30 mouse cellular contexts compared by ENCODE assay signal in the genomic region with DNA sequence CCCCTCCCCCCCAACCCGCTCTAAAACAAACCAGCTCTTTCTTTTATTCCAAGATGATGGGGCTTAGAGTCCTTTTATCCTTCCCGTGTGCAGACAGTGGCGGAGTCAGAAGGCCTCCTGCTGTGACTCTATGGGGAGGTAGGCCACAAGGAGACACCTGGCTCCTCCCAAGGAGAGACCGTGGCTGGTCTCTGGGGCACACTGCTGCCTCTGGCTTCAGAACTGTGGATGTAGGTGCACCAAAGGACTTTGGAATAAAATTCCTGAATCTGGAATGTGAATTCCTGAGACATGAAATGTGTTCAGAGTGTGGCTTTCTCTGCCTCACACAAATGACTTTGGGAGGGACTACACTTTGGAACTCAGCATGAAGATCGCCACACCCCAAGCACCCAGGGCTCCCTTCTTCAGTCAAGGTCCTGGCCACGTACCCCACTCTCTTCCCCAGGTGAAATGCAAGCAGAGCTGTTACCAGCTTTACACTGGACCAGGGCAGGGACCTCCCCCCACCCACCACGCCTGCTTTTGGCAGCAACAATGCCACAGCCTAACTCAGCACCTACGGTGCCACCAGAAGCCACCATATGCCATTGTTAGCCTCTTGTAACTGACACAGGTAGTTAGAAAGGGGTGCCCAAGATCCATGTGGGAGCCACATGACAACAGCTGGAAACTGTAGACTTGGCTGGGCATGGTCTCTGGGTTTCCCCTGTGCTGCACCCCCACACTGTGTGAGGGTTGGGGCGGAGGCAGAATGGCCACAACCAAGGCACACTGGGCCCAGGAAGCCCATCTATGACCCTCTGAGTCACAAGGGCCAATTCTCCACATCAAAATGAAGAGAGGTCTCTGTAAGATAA. TPM values are rescaled to one million over a fixed set of nuclear protein-coding genes. Genes with fewer than 3 reads are reported as not detected.
DNase-seq lines count a peak whose midpoint lies in the region; ATAC-seq and TF ChIP-seq lines count a peak whose summit lies in the region.
"Had no signal": no experiment of that assay in that cellular context is flagged by ENCODE, and none has a peak within 500 bp of the region (broad histone marks: within the 10 kb centered on the region; RNA-seq: fewer than 3 reads in every experiment).

No protein-coding gene starts in this region.

- no peak overlapping the region; the same call in 1 of the 2 replicates for H3K9ac ChIP-seq in heart, postnatal 0 days (replicated peaks; ENCODE audit: low read depth, low read length)
- no peak overlapping the region for H3K9ac ChIP-seq in lung, postnatal 0 days (replicated peaks; ENCODE audit: low read depth)
- H3K9ac ChIP-seq in midbrain, embryonic 14.5 days (replicated peaks; ENCODE audit: low read length), result no peak overlapping the region
- H3K9ac ChIP-seq: forebrain, embryonic 13.5 days; hindbrain, embryonic 13.5 days; liver, postnatal 0 days had no signal

- no peak for ATAC-seq in heart, postnatal 0 days (ENCODE audit: insufficient read depth, low read depth)
- ATAC-seq in lung, postnatal 0 days, result 0 out of 2 replicates have a peak, but pooled peaks have one; percentile 12
- 0 out of 2 replicates have a peak, but pooled peaks have one; percentile 27 for ATAC-seq in erythroblast, adult 5-6 weeks (replicated peaks; ENCODE audit: low FRiP score, poor library complexity, severe bottlenecking)
- ATAC-seq in midbrain, embryonic 14.5 days (ENCODE audit: low FRiP score, low TSS enrichment), result no peak
- ATAC-seq: CD4-positive, CD25-positive, alpha-beta regulatory T cell, adult 4 months; forebrain, embryonic 13.5 days; liver, postnatal 0 days had no signal

- no peak overlapping the region for H3K4me3 ChIP-seq in cerebellum, adult 2 months (replicated peaks; ENCODE audit: insufficient read depth, low read depth, low read length)
- H3K4me3 ChIP-seq in heart, postnatal 0 days (ENCODE audit: low read depth, low read length), result no peak overlapping the region
- H3K4me3 ChIP-seq in heart, embryonic 10.5 days, result no peak overlapping the region
- no peak overlapping the region for H3K4me3 ChIP-seq in lung, postnatal 0 days (ENCODE audit: low read depth, low read length)
- no peak overlapping the region for H3K4me3 ChIP-seq in midbrain, embryonic 14.5 days (replicated peaks; ENCODE audit: low read depth, low read length)
- H3K4me3 ChIP-seq: forebrain, embryonic 13.5 days; hindbrain, embryonic 13.5 days; left cerebral cortex, adult 2 months; megakaryocyte, embryonic 14.5 days had no signal

- DNase-seq in cerebellum, adult 2 months, result peak; percentile 33 to 42
- DNase-seq in cerebellum, adult 8-10 months, result no peak
- no peak for DNase-seq in heart, postnatal 0 days (ENCODE audit: low spot score)
- no peak for DNase-seq in heart, embryonic 10.5 days (ENCODE audit: low spot score)
- DNase-seq in lung, postnatal 0 days (ENCODE audit: low spot score), result no peak
- DNase-seq in lung, postnatal 14 days, result no peak
- DNase-seq in midbrain, embryonic 14.5 days, result no peak
- DNase-seq: adrenal gland, postnatal 10 days; gastrocnemius, postnatal 14 days; heart, postnatal 14 days; kidney, postnatal 10 days; layer of hippocampus, adult 9-11 months; left cerebral cortex, postnatal 4 days; liver, postnatal 0 days; right cerebral cortex, postnatal 4 days; thymus, adult 2 months had no signal

- H3K36me3 ChIP-seq in heart, postnatal 0 days (replicated peaks; ENCODE audit: control insufficient read depth, insufficient read depth, low read length), result peaks cover 22% of the 10 kb centered on the region
- peaks cover 21% of the 10 kb centered on the region for H3K36me3 ChIP-seq in heart, embryonic 10.5 days
- peaks cover 15% of the 10 kb centered on the region; the same call in 1 of the 2 replicates for H3K36me3 ChIP-seq in lung, postnatal 0 days (ENCODE audit: insufficient read depth, low read length)
- peaks cover 26% of the 10 kb centered on the region for H3K36me3 ChIP-seq in midbrain, embryonic 14.5 days (ENCODE audit: control insufficient read depth, insufficient read depth, low read length)

- peaks cover 46% of the 10 kb centered on the region for H3K4me1 ChIP-seq in cerebellum, adult 2 months (ENCODE audit: control insufficient read depth, insufficient read depth, low read length)
- peaks cover 23% of the 10 kb centered on the region for H3K4me1 ChIP-seq in heart, postnatal 0 days (ENCODE audit: control insufficient read depth, insufficient read depth)
- H3K4me1 ChIP-seq in heart, embryonic 10.5 days, result peaks cover 30% of the 10 kb centered on the region
- H3K4me1 ChIP-seq in lung, postnatal 0 days (ENCODE audit: insufficient read depth, low read depth, low read length), result peaks cover 9% of the 10 kb centered on the region
- H3K4me1 ChIP-seq in midbrain, embryonic 14.5 days (ENCODE audit: control insufficient read depth, insufficient read depth, low read length), result peaks cover 7% of the 10 kb centered on the region; the same call in 1 of the 2 replicates

- no peaks in the 10 kb centered on the region for H3K27me3 ChIP-seq in cerebellum, adult 2 months (ENCODE audit: control insufficient read depth, insufficient read depth, low read length)
- H3K27me3 ChIP-seq in heart, postnatal 0 days (ENCODE audit: control insufficient read depth, insufficient read depth, low read length), result no peaks in the 10 kb centered on the region
- no peaks in the 10 kb centered on the region for H3K27me3 ChIP-seq in heart, embryonic 10.5 days (ENCODE audit: insufficient read depth, poor library complexity, severe bottlenecking)
- H3K27me3 ChIP-seq in lung, postnatal 0 days (replicated peaks; ENCODE audit: insufficient read depth, low read length), result no peaks in the 10 kb centered on the region
- no peaks in the 10 kb centered on the region for H3K27me3 ChIP-seq in midbrain, embryonic 14.5 days (ENCODE audit: control insufficient read depth, insufficient read depth, low read length)
- H3K27me3 ChIP-seq: forebrain, embryonic 13.5 days; hindbrain, embryonic 13.5 days; megakaryocyte, embryonic 14.5 days had no signal

- no peak overlapping the region for H3K4me2 ChIP-seq in heart, postnatal 0 days (ENCODE audit: low read depth, low read length)
- H3K4me2 ChIP-seq in lung, postnatal 0 days (replicated peaks; ENCODE audit: low read depth, low read length), result no peak overlapping the region
- H3K4me2 ChIP-seq in midbrain, embryonic 14.5 days (ENCODE audit: low read length), result no peak overlapping the region
- H3K4me2 ChIP-seq: forebrain, embryonic 13.5 days; heart, embryonic 11.5 days; hindbrain, embryonic 13.5 days had no signal

- no peak for TF ChIP-seq POLR2A in cerebellum, adult 2 months (IDR thresholded peaks at IDR 0.05; ENCODE audit: borderline replicate concordance, insufficient read depth, low read length)

- peak overlapping the region; percentile 67 for H3K27ac ChIP-seq in cerebellum, adult 2 months (ENCODE audit: insufficient read depth, low read length)
- peak overlapping the region; percentile 25; the same call in 1 of the 2 replicates for H3K27ac ChIP-seq in heart, postnatal 0 days (ENCODE audit: low read depth)
- H3K27ac ChIP-seq in heart, embryonic 10.5 days, result no peak overlapping the region
- peak overlapping the region; percentile 62 for H3K27ac ChIP-seq in lung, postnatal 0 days (ENCODE audit: low read length)
- no peak overlapping the region for H3K27ac ChIP-seq in midbrain, embryonic 14.5 days (replicated peaks; ENCODE audit: low read depth, low read length)
- H3K27ac ChIP-seq: forebrain, embryonic 13.5 days; hindbrain, embryonic 13.5 days; left cerebral cortex, adult 2 months had no signal

- WGBS in cerebellum, adult 2 months, result 44% methylated on average over 9 of the region's 9 CpGs
- 83% methylated on average over 9 of the region's 9 CpGs for WGBS in heart, postnatal 0 days
- 81% methylated on average over 9 of the region's 9 CpGs for WGBS in heart, embryonic 10.5 days
- 75% methylated on average over 9 of the region's 9 CpGs for WGBS in lung, postnatal 0 days
- WGBS in midbrain, embryonic 14.5 days, result 64% methylated on average over 9 of the region's 9 CpGs

- TF ChIP-seq CTCF in cerebellum, adult 2 months (IDR thresholded peaks at IDR 0.05; ENCODE audit: borderline replicate concordance, insufficient read depth, low read depth, low read length), result no peak
- TF ChIP-seq CTCF in heart, postnatal 0 days (IDR thresholded peaks at IDR 0.05; ENCODE audit: low read depth), result no peak
- no peak for TF ChIP-seq CTCF in lung, postnatal 0 days (IDR thresholded peaks at IDR 0.05)

- no peak for TF ChIP-seq EP300 in heart, postnatal 0 days (IDR thresholded peaks at IDR 0.05; ENCODE audit: low read depth)
- TF ChIP-seq EP300 in lung, postnatal 0 days (IDR thresholded peaks at IDR 0.05), result no peak

- no peaks in the 10 kb centered on the region for H3K9me3 ChIP-seq in heart, postnatal 0 days (replicated peaks; ENCODE audit: control insufficient read depth, low read length)
- no peaks in the 10 kb centered on the region for H3K9me3 ChIP-seq in heart, embryonic 10.5 days
- H3K9me3 ChIP-seq in lung, postnatal 0 days (ENCODE audit: low read length), result no peaks in the 10 kb centered on the region
- no peaks in the 10 kb centered on the region for H3K9me3 ChIP-seq in midbrain, embryonic 14.5 days (ENCODE audit: control insufficient read depth, low read length)
- H3K9me3 ChIP-seq: forebrain, embryonic 13.5 days; hindbrain, embryonic 13.5 days; megakaryocyte, embryonic 14.5 days had no signal

RNA-seq across cellular contexts. Expression of a gene that starts 27.3 kb away (rescaled TPM):
- not detected in 2 replicates for polyA plus RNA-seq in cerebellum, adult 2 months (2012; rRNA removed)
- total RNA-seq in heart, postnatal 0 days (2014; rRNA removed; ENCODE audit: low replicate concordance), result not detected in 2 replicates
- 0.11 and 0.15 TPM in 2 replicates for polyA plus RNA-seq in heart, postnatal 0 days (2015; fragmentation: Nextera tagmentation; extraction: Ambion mirVana)
- 0.18 TPM in 1 of 2 replicates, not detected in the other for polyA plus RNA-seq in heart, embryonic 10.5 days (2016; fragmentation: Nextera tagmentation; extraction: Ambion mirVana)
- 0.18 and 0.27 TPM in 2 replicates for polyA plus RNA-seq in lung, postnatal 0 days (2015; fragmentation: Nextera tagmentation; extraction: Ambion mirVana)
- total RNA-seq in erythroblast, adult 5-6 weeks (2015; ENCODE audit: low replicate concordance), result not detected in 2 replicates
- total RNA-seq in erythroblast, adult 5-6 weeks (2017; ENCODE audit: low replicate concordance), result not detected in 2 replicates
- not detected in 2 replicates for polyA plus RNA-seq in midbrain, embryonic 14.5 days (2014; fragmentation: Nextera tagmentation; extraction: Ambion mirVana)
- total RNA-seq: adrenal gland, postnatal 10 days; gastrocnemius, postnatal 14 days; heart, postnatal 14 days; left cerebral cortex, adult 2 months; left cerebral cortex, postnatal 4 days; midbrain, postnatal 0 days; neutrophil, adult 5-6 weeks had no signal
- polyA plus RNA-seq: CD4-positive, CD25-positive, alpha-beta regulatory T cell, adult 4 months; embryonic facial prominence, embryonic 14.5 days; frontal cortex, adult 2 months; heart, embryonic 11.5 days; hindbrain, embryonic 13.5 days; liver, adult 2 months; midbrain, postnatal 0 days; stomach, embryonic 16.5 days; thymus, adult 2 months; urinary bladder, adult 2 months had no signal

RNA-seq across cellular contexts. Expression of a gene that starts 49.4 kb away (rescaled TPM):
- polyA plus RNA-seq in cerebellum, adult 2 months (2012; rRNA removed), result 60.8 and 68.9 TPM in 2 replicates
- 40.7 and 47.4 TPM in 2 replicates for total RNA-seq in heart, postnatal 0 days (2014; rRNA removed; ENCODE audit: low replicate concordance)
- 26.0 and 26.5 TPM in 2 replicates for polyA plus RNA-seq in heart, postnatal 0 days (2015; fragmentation: Nextera tagmentation; extraction: Ambion mirVana)
- polyA plus RNA-seq in heart, embryonic 10.5 days (2016; fragmentation: Nextera tagmentation; extraction: Ambion mirVana), result 17.3 and 18.3 TPM in 2 replicates
- polyA plus RNA-seq in lung, postnatal 0 days (2015; fragmentation: Nextera tagmentation; extraction: Ambion mirVana), result 78.2 and 89.0 TPM in 2 replicates
- total RNA-seq in erythroblast, adult 5-6 weeks (2015; ENCODE audit: low replicate concordance), result 29.4 and 32.6 TPM in 2 replicates
- 16.7 and 36.9 TPM in 2 replicates for total RNA-seq in erythroblast, adult 5-6 weeks (2017; ENCODE audit: low replicate concordance)
- polyA plus RNA-seq in midbrain, embryonic 14.5 days (2014; fragmentation: Nextera tagmentation; extraction: Ambion mirVana), result 20.5 and 24.9 TPM in 2 replicates

Comparison
In these comparisons a context has a peak if more than half of its experiments do, and no peak if none do; other contexts are left out.
1. DNase-seq: peak in cerebellum, adult 2 months (2 of 2); none in cerebellum, adult 8-10 months (single experiment), heart, postnatal 0 days (single experiment), heart, embryonic 10.5 days (single experiment), lung, postnatal 0 days (single experiment), lung, postnatal 14 days (single experiment) and midbrain, embryonic 14.5 days (single experiment).
2. H3K27ac ChIP-seq: peak in cerebellum, adult 2 months (single experiment), heart, postnatal 0 days (single experiment) and lung, postnatal 0 days (single experiment); none in heart, embryonic 10.5 days (single experiment) and midbrain, embryonic 14.5 days (single experiment).
3. ATAC-seq: peak in lung, postnatal 0 days (single experiment) and erythroblast, adult 5-6 weeks (single experiment); none in heart, postnatal 0 days (single experiment) and midbrain, embryonic 14.5 days (single experiment).